Mouse (Mus musculus) CD8-positive naive resting alpha-beta T cell, adult 57 days (primary cell): Measurements from ENCODE around the gene Apeh. TPM values are rescaled to one million over a fixed set of nuclear protein-coding genes. Genes with fewer than 3 reads are reported as not detected.

Experiments
- total RNA-seq: library from RNA; stranded (reverse); gene quantifications from one replicate; pipeline ENCODE4 v1.2.4, GENCODE M21; 2023

The Apeh gene
- total RNA-seq: 111 TPM

DNA sequence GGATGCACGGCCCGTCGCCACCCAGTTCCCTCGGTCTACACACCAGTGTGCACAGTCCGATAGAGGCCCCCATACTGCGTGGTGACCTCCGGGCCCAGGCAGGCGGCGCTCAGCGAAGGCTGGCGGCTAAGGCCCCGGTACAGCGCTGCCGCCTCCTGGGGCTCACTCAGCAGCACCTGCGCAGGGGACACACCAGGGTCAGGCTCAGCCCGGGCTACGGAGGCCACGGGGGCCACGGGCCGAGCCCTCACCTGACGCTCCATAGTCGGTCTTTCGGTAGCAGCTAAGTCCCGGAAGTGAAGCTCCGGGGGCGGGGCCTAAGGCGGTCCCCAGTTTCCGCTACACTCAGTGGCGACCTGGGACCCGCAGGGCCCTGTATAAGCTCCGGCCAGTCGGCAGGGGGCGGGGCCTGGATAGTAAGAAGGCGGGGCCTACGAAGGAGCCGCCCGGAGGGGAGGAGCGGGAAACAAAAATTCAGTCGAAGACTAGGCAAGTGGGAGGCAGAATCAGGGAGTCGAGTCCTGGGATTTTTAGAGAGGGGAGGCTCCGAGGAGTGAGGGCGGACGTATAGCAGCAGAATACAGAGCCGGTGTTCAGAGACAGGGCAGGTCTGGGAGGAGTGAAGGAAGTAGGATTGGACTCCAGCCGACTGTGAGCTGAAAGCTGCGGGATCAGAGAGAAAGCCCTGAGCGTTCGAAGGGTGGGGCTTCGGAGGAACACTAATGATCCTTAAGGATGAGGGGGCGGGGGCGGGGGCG lies at the start of gene Apeh:
Gene Apeh, minus strand, starts transcription at position 423 of the 758 bp plus-strand sequence.

DNA sequence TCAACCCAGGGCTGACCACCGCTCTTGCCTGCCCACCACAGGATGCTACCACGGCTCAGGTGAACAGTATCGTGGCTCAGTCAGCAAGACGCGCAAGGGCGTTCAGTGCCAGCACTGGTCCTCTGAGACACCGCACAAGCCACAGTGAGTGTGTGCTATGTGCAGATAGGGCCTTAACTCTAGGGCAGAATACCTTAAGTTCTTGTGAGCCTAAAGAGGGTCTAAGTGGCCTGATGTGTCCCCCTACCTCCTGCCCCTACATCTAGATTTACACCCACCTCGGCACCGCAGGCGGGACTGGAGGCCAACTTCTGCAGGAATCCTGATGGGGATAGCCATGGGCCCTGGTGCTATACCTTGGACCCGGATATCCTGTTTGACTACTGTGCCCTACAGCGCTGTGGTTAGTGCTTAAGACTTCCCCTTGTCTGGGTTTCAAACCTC lies 11.4 kb downstream of the Apeh start, which contains the start of gene Rnf123:
Gene Rnf123, minus strand, starts transcription at position 359 of the 444 bp plus-strand sequence.

DNA sequence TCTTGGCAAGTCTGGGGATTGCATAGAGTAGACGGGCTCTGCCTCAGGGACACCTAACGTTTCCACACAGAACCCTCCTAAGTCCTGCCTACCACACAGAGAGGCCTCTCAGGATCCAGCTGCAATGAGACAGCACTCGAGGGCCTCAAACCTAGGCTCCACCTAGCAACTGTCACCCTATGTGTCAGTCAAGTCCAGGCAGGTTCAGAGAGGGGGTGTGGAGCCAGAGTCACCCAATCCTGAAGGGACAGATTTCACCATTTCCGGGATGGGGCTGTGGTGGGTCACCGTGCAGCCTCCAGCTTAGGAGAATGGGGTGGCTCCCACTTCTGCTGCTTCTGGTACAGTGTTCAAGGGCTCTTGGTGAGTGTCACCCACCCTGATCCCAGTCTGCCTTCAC lies 14.2 kb downstream of the Apeh start, which contains the start of gene Mst1:
Gene Mst1, plus strand, starts transcription at position 269 of the 400 bp plus-strand sequence.

DNA sequence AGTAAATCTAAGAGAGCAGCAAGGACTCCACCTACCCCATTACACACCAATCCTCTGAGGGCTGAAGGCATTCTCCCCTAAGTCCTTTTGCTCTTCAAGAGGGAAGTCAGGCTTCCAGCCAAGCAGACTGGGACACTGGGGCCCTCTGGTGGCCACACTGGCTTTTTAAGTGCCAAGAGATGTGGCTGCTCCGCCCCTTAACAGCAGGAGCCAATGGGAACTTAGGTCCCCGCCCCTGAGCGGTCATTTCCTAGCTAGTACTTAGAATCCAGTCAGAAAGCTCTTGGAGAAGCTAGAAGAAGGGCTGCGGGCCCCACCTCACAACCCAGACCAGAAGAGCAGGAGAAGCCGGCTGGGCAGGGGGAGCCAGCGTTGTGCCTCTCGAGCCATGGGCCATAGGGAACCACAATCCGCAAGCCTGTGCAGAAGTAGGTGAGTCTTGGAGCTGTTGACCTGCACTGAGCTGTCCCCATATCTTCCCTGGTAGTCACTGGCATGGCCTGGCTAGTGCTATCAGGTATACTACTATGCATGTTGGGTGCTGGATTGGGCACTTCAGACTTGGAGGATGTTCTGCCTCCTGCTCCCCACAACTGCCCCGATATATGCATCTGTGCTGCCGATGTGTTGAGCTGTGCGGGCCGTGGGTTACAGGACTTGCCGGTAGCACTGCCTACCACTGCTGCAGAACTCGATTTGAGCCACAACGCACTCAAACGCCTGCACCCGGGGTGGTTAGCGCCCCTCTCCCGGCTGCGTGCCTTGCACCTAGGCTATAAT lies 41.3 kb downstream of the Apeh start, which contains the start of gene Amigo3:
Gene Amigo3, plus strand, starts transcription at position 275 of the 780 bp plus-strand sequence.

DNA sequence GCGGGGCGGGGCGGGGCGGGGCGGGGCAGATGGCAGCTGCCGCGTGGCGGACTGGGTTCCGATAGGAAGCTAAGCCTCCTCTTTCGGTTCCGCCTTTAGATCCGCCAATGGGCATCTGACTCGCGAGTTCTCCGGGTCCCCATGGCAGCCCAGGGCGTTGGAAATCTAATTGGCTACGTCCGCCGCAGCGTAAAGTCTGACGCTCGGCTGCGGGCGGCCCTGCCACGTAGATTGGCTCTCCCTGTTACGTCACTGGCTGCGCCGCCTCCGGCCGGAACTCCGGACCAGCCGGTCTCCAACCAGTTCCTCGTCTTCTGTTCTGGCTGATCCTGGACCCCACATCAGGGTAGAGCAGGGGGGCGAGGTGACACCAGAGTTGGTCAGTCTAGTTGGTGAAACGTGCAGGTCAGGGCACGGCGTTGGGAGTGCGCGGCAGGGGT lies 45.4 kb downstream of the Apeh start, which contains the start of gene Gmppb:
Gene Gmppb, plus strand, starts transcription at position 227 of the 440 bp plus-strand sequence.

Other genes with a start within 250 kb of the Apeh start
- 129 TPM for gene Rbm6, start 221.4 kb downstream of the Apeh start, total RNA-seq
- gene Mon1a, start 206.5 kb downstream of the Apeh start, total RNA-seq: 16.2 TPM
- 0.15 TPM for gene Mst1r, start 187.7 kb downstream of the Apeh start, total RNA-seq
- gene Actl11, start 166.1 kb downstream of the Apeh start, total RNA-seq: not detected
- gene Camkv, start 158.9 kb downstream of the Apeh start, total RNA-seq: not detected
- 5.8 TPM for gene Traip, start 144.5 kb downstream of the Apeh start, total RNA-seq
- gene Uba7, start 119.1 kb downstream of the Apeh start, total RNA-seq: 196 TPM
- gene Gm20661, start 111.5 kb downstream of the Apeh start, total RNA-seq: 1.4 TPM
- not detected for gene Inka1, start 108.7 kb downstream of the Apeh start, total RNA-seq
- 2.4 TPM for gene Cdhr4, start 102.1 kb downstream of the Apeh start, total RNA-seq
- 1.9 TPM for gene Gm20662, start 98.3 kb downstream of the Apeh start, total RNA-seq
- gene Ip6k1, start 92.1 kb downstream of the Apeh start, total RNA-seq: 145 TPM
- gene Gmppb, start 45.4 kb downstream of the Apeh start, total RNA-seq: 21.2 TPM
- gene Amigo3, start 41.4 kb downstream of the Apeh start, total RNA-seq: 7.0 TPM
- 0.52 TPM for gene Mst1, start 14.2 kb downstream of the Apeh start, total RNA-seq
- gene Rnf123, start 11.3 kb downstream of the Apeh start, total RNA-seq: 181 TPM
- gene Bsn, start 95.8 kb upstream of the Apeh start, total RNA-seq: 0.64 TPM
- gene Dag1, start 169.4 kb upstream of the Apeh start, total RNA-seq: 33.8 TPM
- 3.4 TPM for gene Nicn1, start 195.8 kb upstream of the Apeh start, total RNA-seq
- 2.9 TPM for gene Amt, start 202.2 kb upstream of the Apeh start, total RNA-seq
- gene Rhoa, start 211.5 kb upstream of the Apeh start, total RNA-seq: 365 TPM
- 8.1 TPM for gene Tcta, start 211.6 kb upstream of the Apeh start, total RNA-seq
- gene Gpx1, start 244.3 kb upstream of the Apeh start, total RNA-seq: 217 TPM